Mouse (Mus musculus): ENCODE measurements at regions not wholly inside any gene's neighbourhood (a gene's known extent, or its start where the extent isn't known, plus 50 kb on each side); places are given as distances from the start of the nearest gene placed in this dataset.
"Not testable (repeated sequence)": the region's sequence is repeated elsewhere in the genome, so short reads cannot be mapped to it uniquely, and the experiment has no call there.

DNA sequence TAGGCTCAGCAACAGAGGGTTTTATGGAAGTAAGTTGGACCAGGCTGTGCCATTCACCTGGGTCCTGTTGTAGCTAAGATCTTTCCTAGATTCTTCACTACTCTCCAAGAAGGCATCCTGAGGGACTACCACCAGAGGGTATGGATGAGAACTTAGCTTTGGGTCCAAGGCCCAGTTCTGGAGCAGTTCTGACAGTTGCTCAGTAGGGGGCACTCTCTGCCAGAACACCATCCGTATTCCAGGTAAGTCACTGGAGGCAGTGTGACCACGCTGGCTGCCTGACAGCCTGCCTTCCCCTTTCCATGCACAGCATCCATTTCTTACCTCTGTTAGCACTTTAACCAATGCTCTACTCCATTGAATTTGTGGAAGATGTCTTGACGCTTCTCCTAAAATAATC lies 533.2 kb downstream of the Zfp704 start:
- H3K4me1 ChIP-seq (ENCODE audit: control insufficient read depth, insufficient read depth, low read length): no peaks in the 10 kb centered on the region
- no peak overlapping the region for H3K27ac ChIP-seq (ENCODE audit: insufficient read depth, low read depth, low read length)
- H3K4me3 ChIP-seq (ENCODE audit: insufficient read depth, low read length): no peak overlapping the region
- TF ChIP-seq POLR2A (IDR thresholded peaks at IDR 0.05; ENCODE audit: borderline replicate concordance, low read depth, low read length) (no peak), CTCF (IDR thresholded peaks at IDR 0.05; ENCODE audit: low read depth, low read length) (peak; percentile 89)

GRCm38 (mm10) chr3:9072471-9072870 lies 537.4 kb downstream of the Zfp704 start:
- not testable (repeated sequence) for H3K4me3 ChIP-seq (ENCODE audit: insufficient read depth, low read length); H3K27ac ChIP-seq (ENCODE audit: insufficient read depth, low read depth, low read length); H3K4me1 ChIP-seq (ENCODE audit: control insufficient read depth, insufficient read depth, low read length)

DNA sequence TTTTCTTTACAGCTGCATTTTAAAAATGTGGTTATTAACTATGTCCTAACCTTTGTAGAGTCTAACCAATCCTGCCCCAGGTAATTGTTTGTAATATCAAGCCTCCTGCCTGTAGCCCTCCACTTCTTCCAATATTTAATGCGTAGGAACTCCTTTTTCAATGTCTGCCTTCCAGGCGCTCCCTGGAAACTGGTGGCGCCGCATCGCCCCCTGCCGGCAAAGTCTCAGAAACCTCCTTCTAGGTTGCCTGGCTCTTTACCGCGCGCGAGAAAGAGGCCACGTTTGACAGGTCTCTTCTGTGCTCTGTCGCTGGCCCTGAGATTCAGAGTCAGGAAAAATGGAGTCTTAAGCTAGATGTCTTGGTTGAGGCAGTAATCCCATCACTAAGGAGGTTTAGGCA lies 542.8 kb downstream of the Zfp704 start:
- Histone ChIP-seq H3K4me1 (ENCODE audit: control insufficient read depth, insufficient read depth, low read length) (0 out of 2 replicates have a peak, but pooled peaks cover 2% of the 10 kb centered on the region), H3K27ac (ENCODE audit: insufficient read depth, low read depth, low read length) (no peak overlapping the region), H3K4me3 (ENCODE audit: insufficient read depth, low read length) (no peak overlapping the region)
- TF ChIP-seq POLR2A (IDR thresholded peaks at IDR 0.05; ENCODE audit: borderline replicate concordance, low read depth, low read length) (no peak), CTCF (IDR thresholded peaks at IDR 0.05; ENCODE audit: low read depth, low read length) (peak; percentile 91)

DNA sequence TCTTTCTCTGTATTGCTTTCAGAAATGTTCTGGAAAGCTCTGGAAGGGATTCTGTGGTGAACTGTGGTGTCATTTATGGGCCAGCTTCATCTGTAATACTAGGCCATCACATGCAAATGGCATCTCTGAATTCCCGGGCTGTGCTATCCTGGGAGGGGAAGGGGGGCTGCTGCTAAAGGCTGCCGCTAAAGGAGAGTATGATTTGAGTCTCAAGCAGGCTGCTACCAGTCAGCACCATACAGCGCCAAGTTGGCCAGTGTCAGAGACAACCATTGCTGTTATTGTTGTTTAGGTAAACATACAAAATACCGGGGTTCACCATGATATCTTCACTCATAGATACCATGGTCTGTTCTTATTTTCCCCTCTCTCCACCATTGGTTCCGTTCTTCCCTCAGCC lies 543.5 kb downstream of the Zfp704 start:
- no peak for TF ChIP-seq POLR2A (IDR thresholded peaks at IDR 0.05; ENCODE audit: borderline replicate concordance, low read depth, low read length)
- no peak for TF ChIP-seq CTCF (IDR thresholded peaks at IDR 0.05; ENCODE audit: low read depth, low read length)
- no peak overlapping the region for H3K4me3 ChIP-seq (ENCODE audit: insufficient read depth, low read length)
- H3K4me1 ChIP-seq (ENCODE audit: control insufficient read depth, insufficient read depth, low read length): 0 out of 2 replicates have a peak, but pooled peaks cover 2% of the 10 kb centered on the region
- no peak overlapping the region for H3K27ac ChIP-seq (ENCODE audit: insufficient read depth, low read depth, low read length)

- H3K27ac ChIP-seq (ENCODE audit: insufficient read depth, low read depth, low read length): no peak overlapping the region
- TF ChIP-seq CTCF (IDR thresholded peaks at IDR 0.05; ENCODE audit: low read depth, low read length): no peak
- TF ChIP-seq POLR2A (IDR thresholded peaks at IDR 0.05; ENCODE audit: borderline replicate concordance, low read depth, low read length): no peak
- H3K4me3 ChIP-seq (ENCODE audit: insufficient read depth, low read length): no peak overlapping the region
- 0 out of 2 replicates have a peak, but pooled peaks cover 2% of the 10 kb centered on the region for H3K4me1 ChIP-seq (ENCODE audit: control insufficient read depth, insufficient read depth, low read length)
Measured at GRCm38 (mm10) chr3:9065892-9066291, 544.0 kb downstream of the Zfp704 start.

GRCm38 (mm10) chr3:9064266-9065031 lies 545.4 kb downstream of the Zfp704 start:
- TF ChIP-seq CTCF (IDR thresholded peaks at IDR 0.05; ENCODE audit: low read depth, low read length): 0 out of 2 replicates have a peak, but pooled peaks have one; percentile 14
- no peak for TF ChIP-seq POLR2A (IDR thresholded peaks at IDR 0.05; ENCODE audit: borderline replicate concordance, low read depth, low read length)
- H3K27ac ChIP-seq (ENCODE audit: insufficient read depth, low read depth, low read length): no peak overlapping the region

DNA sequence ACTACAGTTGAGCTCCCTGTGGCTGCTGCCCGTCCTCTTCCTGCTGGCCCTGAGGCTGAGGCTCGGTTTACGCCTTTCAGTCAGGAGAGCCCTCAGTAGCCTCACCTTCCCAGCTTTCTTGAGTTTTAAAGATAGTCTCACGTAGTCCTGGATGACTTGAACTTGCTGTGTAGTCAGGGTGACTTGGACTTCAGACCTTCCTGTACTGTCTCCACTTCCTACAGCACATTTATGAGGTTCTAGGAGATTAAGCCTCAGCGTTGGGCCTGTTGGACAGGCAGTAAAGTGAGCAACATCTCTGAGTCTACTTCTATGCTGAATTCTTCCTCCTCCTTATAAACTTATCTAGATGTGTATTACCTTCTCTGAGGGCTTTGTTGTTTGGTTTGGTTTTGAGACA lies 546.2 kb downstream of the Zfp704 start:
- TF ChIP-seq CTCF (IDR thresholded peaks at IDR 0.05; ENCODE audit: low read depth, low read length) (no peak), POLR2A (IDR thresholded peaks at IDR 0.05; ENCODE audit: borderline replicate concordance, low read depth, low read length) (no peak)
- Histone ChIP-seq H3K4me1 (ENCODE audit: control insufficient read depth, insufficient read depth, low read length) (0 out of 2 replicates have a peak, but pooled peaks cover 2% of the 10 kb centered on the region), H3K27ac (ENCODE audit: insufficient read depth, low read depth, low read length) (no peak overlapping the region), H3K4me3 (ENCODE audit: insufficient read depth, low read length) (no peak overlapping the region)

More at GRCm38 (mm10) chr3:9064266-9065031, 545.4 kb downstream of the Zfp704 start:
- Histone ChIP-seq H3K4me3 (ENCODE audit: insufficient read depth, low read length) (no peak overlapping the region), H3K4me1 (ENCODE audit: control insufficient read depth, insufficient read depth, low read length) (0 out of 2 replicates have a peak, but pooled peaks cover 2% of the 10 kb centered on the region)

DNA sequence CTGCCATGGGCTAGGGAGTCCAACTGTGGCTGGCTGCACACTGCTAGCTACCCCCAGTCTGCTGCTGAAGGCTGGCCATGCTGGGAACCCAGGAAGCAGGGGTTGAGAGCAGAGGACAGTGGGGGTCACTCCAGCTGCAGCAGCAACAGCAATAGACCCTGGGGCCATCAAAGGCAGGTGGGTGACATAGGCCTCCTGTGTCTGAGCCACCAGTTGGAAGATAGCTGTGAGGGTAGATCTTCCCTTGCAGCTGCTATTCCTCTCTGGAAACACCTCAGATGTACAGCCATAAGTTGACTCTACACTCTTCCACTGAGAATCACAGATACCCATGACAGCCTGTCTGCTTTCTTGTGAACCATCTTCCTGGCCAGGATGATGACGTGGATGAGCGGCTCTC lies 548.5 kb downstream of the Zfp704 start:
- Histone ChIP-seq H3K4me3 (ENCODE audit: insufficient read depth, low read length) (no peak overlapping the region), H3K27ac (ENCODE audit: insufficient read depth, low read depth, low read length) (no peak overlapping the region), H3K4me1 (ENCODE audit: control insufficient read depth, insufficient read depth, low read length) (no peaks in the 10 kb centered on the region)
- no peak for TF ChIP-seq CTCF (IDR thresholded peaks at IDR 0.05; ENCODE audit: low read depth, low read length)
- TF ChIP-seq POLR2A (IDR thresholded peaks at IDR 0.05; ENCODE audit: borderline replicate concordance, low read depth, low read length): no peak

DNA sequence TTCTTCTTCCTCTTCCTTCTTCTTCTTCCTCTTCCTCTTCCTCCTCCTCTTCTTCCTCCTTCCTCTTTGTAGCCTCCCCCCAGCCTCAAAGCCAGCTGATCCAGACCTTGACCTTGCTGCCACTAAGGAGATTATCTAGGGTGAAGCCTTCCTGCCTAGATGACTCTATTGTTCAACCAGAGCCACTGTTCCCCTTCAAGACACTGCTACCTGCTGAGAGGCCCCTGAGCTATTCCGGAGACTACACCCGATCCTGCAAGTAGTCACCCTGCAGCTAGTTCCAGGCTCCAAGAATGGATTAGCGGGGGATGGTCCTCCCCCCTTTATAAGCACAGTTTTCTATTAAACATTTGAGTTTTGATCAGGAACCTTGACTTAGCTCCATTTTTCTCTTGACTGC lies 552.2 kb downstream of the Zfp704 start:
- H3K4me1 ChIP-seq (ENCODE audit: control insufficient read depth, insufficient read depth, low read length); H3K27ac ChIP-seq (ENCODE audit: insufficient read depth, low read depth, low read length); H3K4me3 ChIP-seq (ENCODE audit: insufficient read depth, low read length): not testable (repeated sequence)

GRCm38 (mm10) chr3:9056846-9057245 lies 553.0 kb downstream of the Zfp704 start:
- TF ChIP-seq CTCF (IDR thresholded peaks at IDR 0.05; ENCODE audit: low read depth, low read length): no peak
- no peak for TF ChIP-seq POLR2A (IDR thresholded peaks at IDR 0.05; ENCODE audit: borderline replicate concordance, low read depth, low read length)
- H3K4me3 ChIP-seq (ENCODE audit: insufficient read depth, low read length): no peak overlapping the region
- H3K27ac ChIP-seq (ENCODE audit: insufficient read depth, low read depth, low read length): no peak overlapping the region
- no peaks in the 10 kb centered on the region for H3K4me1 ChIP-seq (ENCODE audit: control insufficient read depth, insufficient read depth, low read length)

Data from bone marrow macrophage, adult 2 months (primary cell).